Mouse (Mus musculus): ENCODE results near the gene Cpsf4l. TPM values are rescaled to one million over a fixed set of nuclear protein-coding genes. Genes with fewer than 3 reads are reported as not detected.
A peak's percentile ranks its signal among the peaks of the same experiment; 100 is the strongest.

Gene Cpsf4l
- polyA plus RNA-seq, 1 experiment: not detected

DNA sequence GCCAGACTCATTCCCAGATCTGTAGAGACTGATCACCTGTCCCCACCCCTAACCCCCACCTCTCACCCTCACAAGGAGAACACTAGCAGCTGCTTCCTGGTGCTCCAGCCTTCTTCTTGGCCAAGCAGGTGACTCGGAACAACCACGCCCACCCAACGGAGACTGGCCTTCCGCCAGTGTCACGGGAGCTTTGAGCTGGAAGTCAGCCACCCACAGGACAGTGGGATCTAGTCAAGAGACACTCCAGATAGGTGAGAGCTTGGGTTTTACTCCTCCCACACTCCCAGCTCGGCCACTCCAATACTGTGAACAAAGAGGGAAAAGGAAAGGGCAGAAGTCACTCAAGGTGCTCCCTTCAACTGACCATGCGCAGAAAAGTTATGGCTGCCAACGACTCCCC, 29.4 kb upstream of the Cpsf4l start:
- Histone ChIP-seq H3K4me3 (replicated peaks) (no peak overlapping the region), H3K4me1 (ENCODE audit: control insufficient read depth) (peaks cover 62% of the 10 kb centered on the region), H3K9me3 (ENCODE audit: control insufficient read depth, low read length) (peaks cover 11% of the 10 kb centered on the region), H3K36me3 (ENCODE audit: control insufficient read depth) (peaks cover 98% of the 10 kb centered on the region), H3K27me3 (ENCODE audit: control insufficient read depth) (no peaks in the 10 kb centered on the region)
- no peak for TF ChIP-seq GATA1 (IDR thresholded peaks at IDR 0.05; ENCODE audit: low read length)

DNA sequence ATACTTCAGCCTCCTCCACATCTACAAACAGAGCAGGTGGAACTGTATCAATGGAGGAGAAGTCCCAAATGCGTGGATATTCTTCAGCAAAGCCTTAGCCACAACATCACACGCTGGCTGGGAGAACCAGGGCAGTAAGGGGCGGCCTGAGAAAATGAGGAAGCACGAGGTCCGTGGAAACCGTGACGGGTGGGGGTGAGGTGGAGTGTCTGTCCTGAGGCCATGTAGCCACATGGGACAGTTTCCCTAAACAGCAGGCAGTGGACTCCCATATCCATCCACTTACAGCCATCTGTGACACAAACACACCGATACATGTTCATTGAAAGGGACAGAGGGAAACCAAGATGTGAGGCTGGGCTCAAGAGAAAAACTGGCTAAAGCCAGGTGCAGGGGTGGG, 28.1 kb upstream of the Cpsf4l start:
- TF ChIP-seq TAL1 (IDR thresholded peaks at IDR 0.05; ENCODE audit: low read length): no peak
- TF ChIP-seq GATA1 (IDR thresholded peaks at IDR 0.05; ENCODE audit: low read length): no peak
- Histone ChIP-seq H3K4me3 (replicated peaks) (no peak overlapping the region), H3K4me1 (ENCODE audit: control insufficient read depth) (peaks cover 73% of the 10 kb centered on the region), H3K27me3 (ENCODE audit: control insufficient read depth) (no peaks in the 10 kb centered on the region), H3K9me3 (ENCODE audit: control insufficient read depth, low read length) (peaks cover 2% of the 10 kb centered on the region), H3K36me3 (ENCODE audit: control insufficient read depth) (peaks cover 98% of the 10 kb centered on the region)

DNA sequence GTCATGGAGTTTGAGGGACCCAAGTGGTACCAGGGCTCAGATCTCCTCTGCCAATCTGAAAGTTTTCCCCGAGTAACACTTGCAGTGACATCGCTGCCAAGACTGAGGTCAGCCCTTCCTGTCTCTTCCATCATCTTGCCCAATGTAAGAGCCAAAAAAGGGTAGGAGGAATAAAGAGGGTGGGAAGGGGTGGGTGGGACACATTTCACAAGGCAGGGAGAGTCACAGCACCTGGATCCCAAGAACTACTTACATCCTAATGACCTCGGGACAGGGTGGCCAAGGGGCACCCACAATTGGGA, 27.7 kb upstream of the Cpsf4l start:
- H3K36me3 ChIP-seq (ENCODE audit: control insufficient read depth): peaks cover 95% of the 10 kb centered on the region
- TF ChIP-seq GATA1 (IDR thresholded peaks at IDR 0.05; ENCODE audit: low read length) (no peak), TAL1 (IDR thresholded peaks at IDR 0.05; ENCODE audit: low read length) (no peak)
- no peaks in the 10 kb centered on the region for H3K27me3 ChIP-seq (ENCODE audit: control insufficient read depth)
- H3K9me3 ChIP-seq (ENCODE audit: control insufficient read depth, low read length): no peaks in the 10 kb centered on the region
- H3K4me1 ChIP-seq (ENCODE audit: control insufficient read depth): peaks cover 73% of the 10 kb centered on the region
- no peak overlapping the region for H3K4me3 ChIP-seq (replicated peaks)

DNA sequence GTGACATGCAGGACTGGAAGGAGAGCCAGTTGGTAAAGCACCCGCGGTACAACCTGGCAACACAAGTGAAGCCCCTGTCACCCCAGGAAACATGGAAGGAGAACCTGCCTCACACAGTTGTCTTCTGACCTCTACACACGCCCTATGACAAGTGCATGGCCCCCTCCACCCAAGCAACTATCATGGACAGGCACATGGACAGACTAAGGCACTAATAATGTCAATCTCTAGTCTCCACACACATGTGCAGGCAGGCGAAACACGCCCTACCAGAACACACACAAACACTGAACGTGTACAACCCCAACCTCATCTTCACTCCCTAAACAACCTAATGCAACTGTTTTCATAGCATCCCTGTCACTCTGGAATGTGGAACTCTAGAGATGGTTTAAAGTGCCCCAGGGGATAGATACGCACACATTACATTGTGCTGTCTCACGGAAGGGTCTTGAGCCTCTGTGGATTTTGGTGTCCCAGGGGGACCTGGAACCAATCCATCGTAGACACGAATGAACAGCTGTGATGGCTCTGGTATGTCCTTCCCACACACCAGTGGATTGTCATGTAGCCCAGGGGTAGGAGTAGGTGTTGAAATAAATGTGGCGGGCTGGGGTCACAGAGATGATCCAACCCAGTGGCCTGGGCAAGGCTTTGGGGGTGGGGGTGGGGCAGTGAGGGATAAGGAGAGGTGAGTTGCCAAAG, 27.2 kb upstream of the Cpsf4l start:
- Histone ChIP-seq H3K4me3 (replicated peaks) (no peak overlapping the region), H3K27me3 (ENCODE audit: control insufficient read depth) (no peaks in the 10 kb centered on the region), H3K36me3 (ENCODE audit: control insufficient read depth) (peaks cover 95% of the 10 kb centered on the region), H3K9me3 (ENCODE audit: control insufficient read depth, low read length) (no peaks in the 10 kb centered on the region), H3K4me1 (ENCODE audit: control insufficient read depth) (peaks cover 71% of the 10 kb centered on the region)
- 0 out of 3 replicates have a peak, but pooled peaks have one; percentile 28 for TF ChIP-seq TAL1 (IDR thresholded peaks at IDR 0.05; ENCODE audit: low read length)
- TF ChIP-seq GATA1 (IDR thresholded peaks at IDR 0.05; ENCODE audit: low read length): no peak

DNA sequence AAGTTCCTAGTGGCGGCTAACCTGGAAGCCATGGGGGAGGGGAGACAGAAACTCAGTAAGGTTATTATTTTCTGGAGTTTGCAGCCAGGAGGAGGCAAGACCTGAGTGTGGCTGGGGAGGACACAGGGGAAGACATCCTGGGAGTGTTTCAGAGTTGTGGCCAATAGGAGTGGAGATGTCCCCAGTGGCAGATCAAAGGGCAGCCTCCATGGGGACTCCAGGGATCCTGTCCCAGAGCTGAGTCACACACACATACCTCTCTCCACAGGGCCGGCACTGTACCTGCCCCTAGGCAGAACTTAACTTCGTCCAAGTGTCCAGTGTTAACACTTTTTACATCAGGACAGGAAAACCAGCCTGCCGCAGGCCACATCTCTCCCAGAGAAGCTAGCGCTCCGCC, 25.3 kb upstream of the Cpsf4l start:
- no peaks in the 10 kb centered on the region for H3K27me3 ChIP-seq (ENCODE audit: control insufficient read depth)
- no peaks in the 10 kb centered on the region for H3K9me3 ChIP-seq (ENCODE audit: control insufficient read depth, low read length)
- H3K4me3 ChIP-seq (replicated peaks): no peak overlapping the region
- peaks cover 70% of the 10 kb centered on the region for H3K4me1 ChIP-seq (ENCODE audit: control insufficient read depth)
- peaks cover 94% of the 10 kb centered on the region for H3K36me3 ChIP-seq (ENCODE audit: control insufficient read depth)
- TF ChIP-seq TAL1 (IDR thresholded peaks at IDR 0.05; ENCODE audit: low read length) (no peak), GATA1 (IDR thresholded peaks at IDR 0.05; ENCODE audit: low read length) (no peak)

DNA sequence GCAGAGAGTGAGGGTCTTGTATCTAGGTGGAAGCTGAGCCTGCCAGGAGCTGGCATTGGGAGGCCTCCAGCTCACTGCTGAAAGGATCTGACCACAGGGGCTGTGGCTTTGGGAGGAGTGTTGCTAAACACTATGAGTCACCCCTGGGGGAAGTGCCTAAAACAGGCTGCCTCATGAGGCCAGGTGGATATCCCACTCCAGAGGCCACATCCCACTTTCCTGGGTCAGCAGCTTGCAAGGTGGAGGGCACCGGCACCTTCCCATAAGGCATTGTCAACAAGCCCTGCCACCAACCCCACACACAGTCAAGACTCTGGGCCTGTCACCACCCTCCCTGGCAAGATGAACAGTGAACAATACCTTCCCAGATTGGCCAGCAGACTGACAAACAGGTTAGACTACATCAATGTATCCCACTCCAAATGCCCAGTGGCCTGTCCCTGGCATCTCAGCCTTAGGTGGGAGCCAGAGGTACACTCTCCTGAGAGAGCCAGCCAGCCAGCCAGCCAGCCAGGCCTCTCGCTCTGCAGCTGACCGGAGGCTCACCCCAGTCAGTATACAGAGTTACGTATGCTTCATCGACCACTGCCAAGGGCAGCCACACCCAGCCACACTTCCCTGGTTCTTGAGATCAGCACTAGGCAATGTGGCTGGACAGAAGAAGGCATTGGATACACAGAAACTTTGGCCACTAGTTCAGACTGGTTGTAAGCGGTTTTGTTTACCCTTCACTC, 24.0 kb upstream of the Cpsf4l start:
- H3K9me3 ChIP-seq (ENCODE audit: control insufficient read depth, low read length): no peaks in the 10 kb centered on the region
- H3K36me3 ChIP-seq (ENCODE audit: control insufficient read depth): peaks cover 94% of the 10 kb centered on the region
- H3K4me3 ChIP-seq (replicated peaks): no peak overlapping the region
- peaks cover 57% of the 10 kb centered on the region for H3K4me1 ChIP-seq (ENCODE audit: control insufficient read depth)
- TF ChIP-seq GATA1 (IDR thresholded peaks at IDR 0.05; ENCODE audit: low read length): no peak
- no peak for TF ChIP-seq TAL1 (IDR thresholded peaks at IDR 0.05; ENCODE audit: low read length)
- H3K27me3 ChIP-seq (ENCODE audit: control insufficient read depth): no peaks in the 10 kb centered on the region

DNA sequence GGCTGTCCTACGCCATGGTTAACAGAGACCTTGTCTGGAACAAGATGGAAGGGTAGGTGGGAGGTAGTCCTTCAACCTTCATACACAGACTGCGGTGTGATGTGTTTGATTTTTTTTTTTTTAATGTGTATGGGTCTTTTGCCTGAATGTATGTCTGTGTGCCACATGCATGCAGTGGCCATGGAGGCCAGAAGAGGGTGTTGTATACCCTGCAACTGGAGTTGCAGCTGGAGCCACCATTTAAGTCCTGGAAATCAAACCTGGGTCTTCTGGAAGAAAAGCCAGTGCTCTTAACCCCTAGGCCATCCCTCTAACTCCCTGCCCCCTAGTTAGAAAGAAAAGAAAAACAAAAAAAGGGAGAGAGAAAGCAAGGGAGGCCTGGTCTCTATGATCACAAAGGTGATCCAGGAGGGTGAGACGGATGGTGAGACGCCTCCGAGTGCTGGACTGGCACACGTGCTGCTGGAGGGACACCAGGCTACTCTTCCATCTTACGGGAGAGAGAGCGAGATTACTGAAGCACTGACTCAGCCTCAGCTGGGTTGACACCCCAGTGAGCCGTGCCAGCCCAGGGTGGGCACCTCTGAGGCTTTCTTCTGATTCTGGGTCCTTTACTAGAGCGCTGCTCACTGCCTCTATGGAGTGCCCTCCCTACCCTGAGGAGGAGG, 22.3 kb upstream of the Cpsf4l start:
- no peak overlapping the region for H3K4me3 ChIP-seq (replicated peaks)
- peaks cover 40% of the 10 kb centered on the region for H3K4me1 ChIP-seq (ENCODE audit: control insufficient read depth)
- H3K9me3 ChIP-seq (ENCODE audit: control insufficient read depth, low read length): no peaks in the 10 kb centered on the region
- H3K36me3 ChIP-seq (ENCODE audit: control insufficient read depth): peaks cover 94% of the 10 kb centered on the region
- TF ChIP-seq GATA1 (IDR thresholded peaks at IDR 0.05; ENCODE audit: low read length) (no peak), TAL1 (IDR thresholded peaks at IDR 0.05; ENCODE audit: low read length) (no peak)
- H3K27me3 ChIP-seq (ENCODE audit: control insufficient read depth): no peaks in the 10 kb centered on the region

DNA sequence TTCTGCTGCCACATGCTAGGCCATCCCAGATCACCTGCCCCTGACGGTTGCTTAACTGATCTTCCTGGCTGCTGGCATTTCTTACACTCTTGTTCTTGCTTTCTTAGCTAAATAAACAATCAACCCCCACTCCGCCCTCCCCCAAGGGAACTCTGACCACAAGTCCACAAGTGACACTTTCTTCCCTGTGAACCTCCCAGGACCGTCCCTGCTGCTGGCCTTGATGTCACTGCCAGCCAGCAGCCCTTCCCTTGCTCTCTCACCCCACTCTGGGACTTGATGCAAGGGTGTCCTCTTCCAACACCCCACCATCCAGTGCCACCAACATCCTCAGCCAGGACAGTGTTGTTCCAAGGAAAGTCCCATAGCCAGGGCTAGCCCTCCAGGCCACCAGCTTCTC, 21.1 kb upstream of the Cpsf4l start:
- Histone ChIP-seq H3K9me3 (ENCODE audit: control insufficient read depth, low read length) (no peaks in the 10 kb centered on the region), H3K27me3 (ENCODE audit: control insufficient read depth) (no peaks in the 10 kb centered on the region), H3K36me3 (ENCODE audit: control insufficient read depth) (peaks cover 94% of the 10 kb centered on the region), H3K4me3 (replicated peaks) (no peak overlapping the region), H3K4me1 (ENCODE audit: control insufficient read depth) (peaks cover 31% of the 10 kb centered on the region)
- TF ChIP-seq TAL1 (IDR thresholded peaks at IDR 0.05; ENCODE audit: low read length) (no peak), GATA1 (IDR thresholded peaks at IDR 0.05; ENCODE audit: low read length) (no peak)

DNA sequence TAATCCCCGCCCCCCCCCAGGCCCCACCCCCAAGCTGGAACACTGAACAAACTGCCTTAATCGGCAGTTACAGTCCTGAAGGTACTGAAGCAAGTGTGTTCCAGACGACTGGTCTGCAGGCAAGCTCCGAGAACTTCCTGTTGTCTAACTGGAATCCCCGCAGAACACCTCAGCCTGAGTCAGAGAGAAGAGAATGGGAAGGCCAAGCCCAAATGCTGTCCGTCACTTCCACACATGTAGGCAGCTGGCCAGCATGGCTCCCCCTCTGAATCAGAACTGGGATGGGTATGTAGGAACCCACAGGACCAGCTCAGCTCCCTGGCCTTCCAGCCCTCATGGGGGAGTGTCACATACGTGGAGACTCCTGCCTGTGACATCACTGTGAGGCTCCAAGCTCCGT, 20.1 kb upstream of the Cpsf4l start:
- H3K4me3 ChIP-seq (replicated peaks): no peak overlapping the region
- peaks cover 92% of the 10 kb centered on the region for H3K36me3 ChIP-seq (ENCODE audit: control insufficient read depth)
- H3K4me1 ChIP-seq (ENCODE audit: control insufficient read depth): peaks cover 25% of the 10 kb centered on the region
- TF ChIP-seq GATA1 (IDR thresholded peaks at IDR 0.05; ENCODE audit: low read length) (no peak), TAL1 (IDR thresholded peaks at IDR 0.05; ENCODE audit: low read length) (no peak)
- no peaks in the 10 kb centered on the region for H3K27me3 ChIP-seq (ENCODE audit: control insufficient read depth)
- no peaks in the 10 kb centered on the region for H3K9me3 ChIP-seq (ENCODE audit: control insufficient read depth, low read length)

Data from erythroblast, embryonic 14.5 days (primary cell).